Mouse (Mus musculus) stomach, embryonic 15.5 days (tissue): Measurements from ENCODE around the gene Gm40193. TPM values are rescaled to one million over a fixed set of nuclear protein-coding genes. Genes with fewer than 3 reads are reported as not detected.

ENCODE experiments used
- ATAC-seq: fragments of 200-750 bp; cut with Nextera tagmentation; 2 replicates; pipeline ENCODE4 v1.8.0; 2017; ENCODE audit warnings: low read depth, moderate number of reproducible peaks, moderate TSS enrichment; ENCODE audit not compliant: insufficient read depth, low FRiP score
- H3K27ac ChIP-seq: fragments of 300-500 bp; sonication (generic); 2 replicates; pipeline ENCODE4 v1.5.1; 2015; ENCODE audit warnings: mild to moderate bottlenecking, inconsistent platforms
- H3K27me3 ChIP-seq: fragments of 300-500 bp; sonication (generic); replicated peaks from 2 replicates; pipeline ENCODE4 v1.6.1; 2015; ENCODE audit warnings: inconsistent platforms
- H3K36me3 ChIP-seq: fragments of 300-500 bp; sonication (generic); 2 replicates; pipeline ENCODE4 v1.6.1; 2015; ENCODE audit warnings: inconsistent platforms
- H3K4me1 ChIP-seq: fragments of 300-500 bp; sonication (generic); 2 replicates; pipeline ENCODE4 v1.6.1; 2015; ENCODE audit warnings: inconsistent platforms
- H3K4me2 ChIP-seq: fragments of 300-500 bp; sonication (generic); 2 replicates; pipeline ENCODE4 v1.6.1; 2015; ENCODE audit warnings: mild to moderate bottlenecking, inconsistent platforms
- H3K4me3 ChIP-seq: fragments of 300-500 bp; sonication (generic); replicated peaks from 2 replicates; pipeline ENCODE4 v1.5.1; 2015; ENCODE audit warnings: inconsistent platforms
- H3K9ac ChIP-seq: fragments of 300-500 bp; sonication (generic); 2 replicates; pipeline ENCODE4 v1.6.1; 2015; ENCODE audit warnings: inconsistent platforms
- H3K9me3 ChIP-seq: fragments of 300-500 bp; sonication (generic); 2 replicates; pipeline ENCODE4 v1.6.1; 2016; ENCODE audit warnings: inconsistent platforms
- WGBS: fragments of 180-500 bp; shearing (Covaris S2); methylation state at CpG from one replicate; pipeline ENCODE4 v1.1.7; 2015; 5-methylcytosine and 5-hydroxymethylcytosine counted together
- polyA plus RNA-seq: library from polyadenylated mRNA; unstranded; fragments of >200 nt; fragmentation: Nextera tagmentation; extraction: Ambion mirVana; gene quantifications from 2 replicates; pipeline ENCODE4 v1.2.1, GENCODE M21; 2015

Gene Gm40193
- polyA plus RNA-seq, 1 experiment from 2014 or later = not detected

DNA sequence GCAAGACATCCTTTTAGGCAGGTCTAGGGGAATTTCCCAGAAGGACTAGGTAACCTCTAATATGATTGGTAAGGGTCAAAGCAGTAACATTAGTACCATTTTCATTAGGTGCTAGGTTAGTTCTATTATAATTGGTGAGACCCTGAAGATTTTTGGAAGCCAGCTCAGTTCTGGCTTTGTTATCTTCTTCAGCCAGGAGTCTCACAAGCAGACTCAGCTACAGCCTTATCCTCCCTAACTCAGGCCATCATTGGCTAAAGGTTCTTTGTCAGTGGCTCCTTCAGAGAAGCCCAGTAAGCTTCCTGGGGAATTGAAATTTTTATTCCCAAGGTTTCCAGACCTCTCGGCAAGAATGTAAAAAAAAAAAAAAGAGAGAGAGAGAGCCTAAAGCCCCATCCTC lies 14.3 kb downstream of the Gm40193 start:
- no peak overlapping the region for H3K9ac ChIP-seq
- H3K36me3 ChIP-seq = no peaks in the 10 kb centered on the region
- no peak overlapping the region for H3K4me3 ChIP-seq
- H3K9me3 ChIP-seq = no peaks in the 10 kb centered on the region
- H3K27ac ChIP-seq = no peak overlapping the region
- no peaks in the 10 kb centered on the region for H3K27me3 ChIP-seq
- peaks cover 9% of the 10 kb centered on the region; the same call in 1 of the 2 replicates for H3K4me1 ChIP-seq
- WGBS = 33% methylated on average over 1 of the region's 1 CpGs
- H3K4me2 ChIP-seq = no peak overlapping the region
- no peak for ATAC-seq

DNA sequence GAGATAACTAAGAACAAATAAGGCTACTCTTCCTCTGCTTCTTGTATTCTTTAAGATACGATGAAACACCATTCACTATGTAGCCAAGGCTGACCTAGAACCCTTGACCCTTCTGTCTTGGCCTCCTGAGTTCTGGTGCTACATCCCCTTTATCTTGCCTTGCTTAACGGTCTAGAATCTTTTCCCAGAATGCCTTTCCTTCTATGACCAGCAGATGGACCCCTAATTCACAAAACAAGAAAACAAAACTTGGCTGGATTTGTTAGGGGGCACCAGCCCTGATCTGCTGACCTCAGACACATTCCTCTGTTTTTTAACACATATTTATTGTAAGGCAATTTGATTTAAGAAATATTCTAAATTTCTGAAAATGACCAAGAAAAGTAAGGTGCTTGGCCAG lies 16.4 kb downstream of the Gm40193 start:
- peaks cover 9% of the 10 kb centered on the region; the same call in 1 of the 2 replicates for H3K4me1 ChIP-seq
- H3K9me3 ChIP-seq = no peaks in the 10 kb centered on the region
- no peak overlapping the region for H3K9ac ChIP-seq
- no peaks in the 10 kb centered on the region for H3K27me3 ChIP-seq
- 19% methylated on average over 2 of the region's 2 CpGs for WGBS
- no peak for ATAC-seq
- H3K36me3 ChIP-seq = no peaks in the 10 kb centered on the region
- H3K27ac ChIP-seq = no peak overlapping the region
- H3K4me3 ChIP-seq = no peak overlapping the region
- no peak overlapping the region for H3K4me2 ChIP-seq

DNA sequence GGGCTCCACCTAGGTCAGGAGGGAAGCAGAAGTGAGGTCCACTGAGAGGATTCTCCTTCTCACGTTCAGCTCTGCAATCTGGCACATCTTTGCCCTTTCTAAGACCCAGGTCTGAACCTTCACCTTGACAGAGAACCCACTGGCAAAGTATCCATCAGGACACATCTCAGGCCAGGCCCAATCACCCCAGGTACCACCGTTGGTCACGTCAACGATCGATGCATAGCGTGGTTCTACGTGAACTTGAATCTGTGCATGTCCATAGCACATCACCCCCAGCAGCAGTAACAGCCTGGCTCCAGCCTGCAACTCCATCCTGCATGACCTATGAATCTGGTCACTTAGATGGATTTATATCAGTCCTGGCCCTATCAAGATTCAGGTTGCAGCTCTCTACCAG lies 18.5 kb downstream of the Gm40193 start, which contains the start of gene Vmo1:
TSS of gene Vmo1 (minus strand) at position 329 of the 400 bp plus-strand sequence.
- 0 out of 2 replicates have a peak, but pooled peaks cover 3% of the 10 kb centered on the region for H3K4me1 ChIP-seq
- H3K36me3 ChIP-seq = no peaks in the 10 kb centered on the region
- H3K4me2 ChIP-seq = no peak within 1 kb of the TSS
- H3K9me3 ChIP-seq = no peaks in the 10 kb centered on the region
- no peaks in the 10 kb centered on the region for H3K27me3 ChIP-seq
- no peak within 1 kb of the TSS for H3K4me3 ChIP-seq
- ATAC-seq = no peak
- no peak within 1 kb of the TSS for H3K9ac ChIP-seq
- WGBS = 82% methylated on average over 7 of the region's 7 CpGs
- no peak within 1 kb of the TSS for H3K27ac ChIP-seq

- Histone ChIP-seq H3K4me1 (0 out of 2 replicates have a peak, but pooled peaks cover 3% of the 10 kb centered on the region), H3K4me2 (no peak overlapping the region), H3K27me3 (no peaks in the 10 kb centered on the region), H3K9ac (no peak overlapping the region), H3K27ac (no peak overlapping the region), H3K36me3 (no peaks in the 10 kb centered on the region), H3K4me3 (no peak overlapping the region), H3K9me3 (no peaks in the 10 kb centered on the region)
- WGBS = 60% methylated on average over 11 of the region's 11 CpGs
- no peak for ATAC-seq
Observed at GRCm38 (mm10) chr11:70513520-70513919, 19.2 kb downstream of the Gm40193 start.

GRCm38 (mm10) chr11:70512709-70513342 lies 19.9 kb downstream of the Gm40193 start:
- WGBS = 73% methylated on average over 7 of the region's 7 CpGs
- H3K4me2 ChIP-seq = no peak overlapping the region
- no peak overlapping the region for H3K9ac ChIP-seq

GRCm38 (mm10) chr11:70511825-70512224 lies 20.9 kb downstream of the Gm40193 start:
- no peak overlapping the region for H3K27ac ChIP-seq
- H3K4me2 ChIP-seq = no peak overlapping the region
- no peaks in the 10 kb centered on the region for H3K36me3 ChIP-seq
- WGBS = 84% methylated on average over 7 of the region's 7 CpGs
- H3K4me3 ChIP-seq = no peak overlapping the region
- no peak for ATAC-seq
- H3K9ac ChIP-seq = no peak overlapping the region
- H3K4me1 ChIP-seq = 0 out of 2 replicates have a peak, but pooled peaks cover 3% of the 10 kb centered on the region
- H3K27me3 ChIP-seq = no peaks in the 10 kb centered on the region
- H3K9me3 ChIP-seq = no peaks in the 10 kb centered on the region

More at GRCm38 (mm10) chr11:70512709-70513342, 19.9 kb downstream of the Gm40193 start:
- no peaks in the 10 kb centered on the region for H3K9me3 ChIP-seq
- H3K4me1 ChIP-seq = 0 out of 2 replicates have a peak, but pooled peaks cover 3% of the 10 kb centered on the region
- no peak overlapping the region for H3K27ac ChIP-seq
- H3K27me3 ChIP-seq = no peaks in the 10 kb centered on the region
- H3K4me3 ChIP-seq = no peak overlapping the region
- H3K36me3 ChIP-seq = no peaks in the 10 kb centered on the region
- no peak for ATAC-seq

GRCm38 (mm10) chr11:70511242-70511641 lies 21.5 kb downstream of the Gm40193 start:
- no peaks in the 10 kb centered on the region for H3K36me3 ChIP-seq
- H3K9ac ChIP-seq = no peak overlapping the region
- no peak overlapping the region for H3K27ac ChIP-seq
- no peak for ATAC-seq
- H3K4me3 ChIP-seq = no peak overlapping the region
- no peak overlapping the region for H3K4me2 ChIP-seq
- no peaks in the 10 kb centered on the region for H3K27me3 ChIP-seq
- 73% methylated on average over 2 of the region's 2 CpGs for whole genome bisulfite sequencing
- no peaks in the 10 kb centered on the region for H3K9me3 ChIP-seq
- 0 out of 2 replicates have a peak, but pooled peaks cover 3% of the 10 kb centered on the region for H3K4me1 ChIP-seq

DNA sequence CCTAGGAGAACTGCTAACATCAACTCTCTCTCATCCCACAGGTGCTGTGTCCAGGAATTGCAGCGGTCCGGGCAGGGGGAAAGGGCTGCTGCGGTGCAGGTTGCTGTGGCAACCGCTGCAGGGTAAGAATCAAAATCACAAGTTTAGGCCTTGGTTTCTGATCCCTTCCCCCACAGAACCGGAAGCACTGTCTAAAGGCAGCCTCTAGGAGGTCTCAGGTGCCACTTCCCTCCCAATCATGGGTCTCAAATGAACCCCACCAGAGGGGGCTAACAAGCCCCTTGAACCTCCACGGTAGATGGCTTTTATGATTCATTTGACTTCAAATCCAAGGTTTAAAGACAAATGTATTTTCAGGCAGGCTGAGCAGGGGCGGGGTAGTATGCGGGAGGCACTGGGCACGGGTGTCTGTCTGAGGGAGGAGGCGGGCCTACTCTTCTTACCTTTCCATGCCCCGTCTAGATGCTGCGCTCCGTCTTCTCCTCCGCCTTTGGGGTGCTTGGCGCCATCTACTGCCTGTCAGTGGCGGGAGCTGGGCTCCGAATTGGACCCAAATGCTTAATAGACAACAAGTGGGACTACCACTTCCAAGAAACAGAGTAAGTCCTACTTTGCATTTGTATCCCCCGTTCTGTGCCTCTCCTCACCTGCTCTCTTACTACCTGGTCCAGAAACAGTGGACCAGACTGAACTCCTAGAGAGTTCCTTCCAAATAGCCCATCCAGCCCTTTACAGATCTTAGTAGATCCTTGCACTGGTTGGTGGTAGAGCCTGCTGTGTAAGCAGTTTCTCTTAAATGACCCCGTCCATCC lies 22.8 kb downstream of the Gm40193 start:
- no peak overlapping the region for H3K27ac ChIP-seq
- no peaks in the 10 kb centered on the region for H3K36me3 ChIP-seq
- H3K4me1 ChIP-seq = 0 out of 2 replicates have a peak, but pooled peaks cover 3% of the 10 kb centered on the region
- ATAC-seq = 0 out of 2 replicates have a peak, but pooled peaks have one; percentile 28
- 12% methylated on average over 19 of the region's 19 CpGs for WGBS
- H3K9ac ChIP-seq = no peak overlapping the region
- peak overlapping the region; percentile 26; the same call in 1 of the 2 replicates for H3K4me2 ChIP-seq
- H3K9me3 ChIP-seq = no peaks in the 10 kb centered on the region
- no peak overlapping the region for H3K4me3 ChIP-seq
- H3K27me3 ChIP-seq = no peaks in the 10 kb centered on the region

DNA sequence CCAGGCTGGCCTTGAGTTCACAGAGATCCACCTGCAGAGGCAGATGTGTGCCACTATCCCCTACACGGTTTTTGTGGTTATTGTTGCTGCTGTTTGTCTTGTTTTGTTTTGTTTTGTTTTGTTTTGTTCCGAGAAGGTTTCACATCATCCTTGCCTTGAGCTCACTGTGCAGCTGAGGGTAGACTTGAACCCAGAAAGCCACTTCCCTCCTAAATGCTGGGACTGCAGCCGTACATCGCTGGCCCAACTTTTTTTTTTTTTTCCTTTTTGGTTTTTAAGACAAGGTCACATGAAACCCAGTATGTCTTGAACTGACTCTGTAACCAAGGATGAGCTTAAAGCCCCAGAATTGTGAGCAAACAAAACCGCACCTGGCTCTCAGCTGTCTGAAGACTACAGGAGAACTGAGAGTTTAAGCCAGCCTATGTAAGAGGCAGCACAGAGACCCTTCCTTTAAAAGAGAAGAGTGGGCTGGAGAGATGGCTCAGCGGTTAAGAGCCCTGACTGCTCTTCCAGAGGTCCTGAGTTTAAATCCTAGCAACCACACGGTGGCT lies 25.7 kb downstream of the Gm40193 start:
- Histone ChIP-seq H3K4me3 (no peak overlapping the region), H3K27ac (no peak overlapping the region), H3K9me3 (no peaks in the 10 kb centered on the region), H3K9ac (no peak overlapping the region), H3K27me3 (no peaks in the 10 kb centered on the region), H3K36me3 (no peaks in the 10 kb centered on the region), H3K4me2 (no peak overlapping the region), H3K4me1 (0 out of 2 replicates have a peak, but pooled peaks cover 3% of the 10 kb centered on the region)
- no peak for ATAC-seq
- 69% methylated on average over 7 of the region's 7 CpGs for WGBS

DNA sequence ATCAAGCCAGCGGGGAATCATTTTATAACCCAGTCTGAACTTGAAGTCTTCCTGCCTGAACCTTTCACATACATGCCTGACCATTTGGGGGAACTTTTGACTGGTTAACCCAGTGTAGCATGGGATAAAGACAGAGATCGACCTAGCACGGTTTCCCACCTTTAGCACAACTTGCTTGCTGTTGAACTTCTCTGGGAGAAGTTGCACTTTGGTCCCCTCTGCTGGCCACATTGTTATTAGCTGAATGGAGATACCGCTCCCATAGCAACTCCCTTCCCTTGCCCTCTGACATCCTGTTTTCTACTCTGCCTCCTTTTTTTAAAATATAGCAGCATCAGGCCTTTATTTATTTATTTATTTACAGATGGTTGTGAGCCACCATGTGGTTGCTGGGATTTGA lies 26.4 kb downstream of the Gm40193 start:
- H3K4me2 ChIP-seq = no peak overlapping the region
- 0 out of 2 replicates have a peak, but pooled peaks cover 3% of the 10 kb centered on the region for H3K4me1 ChIP-seq
- no peaks in the 10 kb centered on the region for H3K9me3 ChIP-seq
- H3K27ac ChIP-seq = no peak overlapping the region
- H3K27me3 ChIP-seq = no peaks in the 10 kb centered on the region
- WGBS = 21% methylated on average over 4 of the region's 4 CpGs
- no peak for ATAC-seq
- H3K36me3 ChIP-seq = no peaks in the 10 kb centered on the region
- H3K9ac ChIP-seq = no peak overlapping the region
- no peak overlapping the region for H3K4me3 ChIP-seq

DNA sequence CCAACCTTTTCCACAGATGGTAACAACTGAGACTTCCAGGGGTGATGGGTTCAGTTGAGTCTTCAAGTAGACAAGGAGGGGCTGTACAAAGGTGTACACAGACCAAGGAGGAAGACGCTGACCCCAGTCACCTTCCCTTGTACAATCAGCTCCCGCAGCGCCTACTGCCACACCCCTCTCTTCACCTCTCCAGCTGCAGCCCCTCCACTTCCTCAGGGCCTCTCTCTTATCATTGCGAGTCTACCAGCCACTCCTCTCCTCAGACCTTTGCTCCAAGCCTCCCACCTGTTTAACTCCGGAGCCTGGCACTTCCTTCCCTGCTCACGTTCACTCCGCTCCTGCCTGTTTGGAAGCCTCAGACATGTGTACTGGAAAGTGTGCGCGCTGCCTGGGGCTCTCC lies 27.8 kb downstream of the Gm40193 start, which contains the start of gene Tm4sf5:
TSS of gene Tm4sf5 (plus strand) at position 275 of the 400 bp plus-strand sequence.
- WGBS = 49% methylated on average over 9 of the region's 9 CpGs
- H3K4me2 ChIP-seq = peak within 1 kb of the TSS; percentile 33
- no peaks in the 10 kb centered on the region for H3K27me3 ChIP-seq
- H3K4me1 ChIP-seq = 0 out of 2 replicates have a peak, but pooled peaks cover 2% of the 10 kb centered on the region
- no peaks in the 10 kb centered on the region for H3K9me3 ChIP-seq
- ATAC-seq = peak; percentile 82
- peak within 1 kb of the TSS; percentile 27 for H3K4me3 ChIP-seq
- peak within 1 kb of the TSS; percentile 74 for H3K27ac ChIP-seq
- H3K9ac ChIP-seq = no peak within 1 kb of the TSS
- H3K36me3 ChIP-seq = no peaks in the 10 kb centered on the region
